Mouse (Mus musculus) MEL (cell line): Measurements from ENCODE around the gene Gng12. TPM values are rescaled to one million over a fixed set of nuclear protein-coding genes. Genes with fewer than 3 reads are reported as not detected.
"Not testable (repeated sequence)": the region's sequence is repeated elsewhere in the genome, so short reads cannot be mapped to it uniquely, and the experiment has no call there.

Experiments
- DNase-seq: peaks from one replicate; pipeline ENCODE4 v3.0.0; 2011; ENCODE audit warnings: low read depth, low spot score
- H3K27ac ChIP-seq: 2 replicates; pipeline ENCODE4 v1.5.1; 2012; ENCODE audit warnings: low read depth, mild to moderate bottlenecking, control low read depth, low read length, moderate library complexity; ENCODE audit not compliant: control insufficient read depth
- H3K27me3 ChIP-seq, 2 experiments: fragments of 150-350 bp in 1 of 2; sonication (generic) in 1 of 2; 2 replicates each; pipeline ENCODE4 v1.6.1; 2012; ENCODE audit warnings: low read length in 2 of 2, mild to moderate bottlenecking in 2 of 2, improper control_type of control experiment in 1 of 2, moderate library complexity in 1 of 2; ENCODE audit not compliant: insufficient read depth in 2 of 2, control insufficient read depth in 1 of 2
- H3K36me3 ChIP-seq, 2 experiments: 2 replicates each; pipeline ENCODE4 v1.6.1; 2012 to 2014; ENCODE audit warnings: low read length in 2 of 2, improper control_type of control experiment in 1 of 2, inconsistent platforms in 1 of 2, mild to moderate bottlenecking in 1 of 2; ENCODE audit not compliant: insufficient read depth in 2 of 2, control insufficient read depth in 1 of 2
- H3K4me1 ChIP-seq, 2 experiments: fragments of 150-350 bp in 1 of 2; sonication (generic) in 1 of 2; 2 replicates each; pipeline ENCODE4 v1.6.1; 2012; ENCODE audit warnings: low read length in 2 of 2, improper control_type of control experiment in 1 of 2, mild to moderate bottlenecking in 1 of 2; ENCODE audit not compliant: insufficient read depth in 2 of 2, control insufficient read depth in 1 of 2
- H3K4me3 ChIP-seq, 2 experiments: fragments of 150-350 bp in 1 of 2; sonication (generic) in 1 of 2; 2 replicates each; pipeline ENCODE4 v1.5.1; 2012; ENCODE audit warnings: low read depth in 2 of 2, low read length in 2 of 2, mild to moderate bottlenecking in 2 of 2, moderate library complexity in 2 of 2, control low read depth in 1 of 2, improper control_type of control experiment in 1 of 2; ENCODE audit not compliant: control insufficient read depth in 1 of 2, insufficient read depth in 1 of 2
- H3K79me2 ChIP-seq: 2 replicates; pipeline ENCODE4 v1.6.1; 2012; ENCODE audit warnings: mild to moderate bottlenecking, low read length, moderate library complexity; ENCODE audit not compliant: control insufficient read depth, poor library complexity, insufficient read depth
- H3K9ac ChIP-seq: 2 replicates; pipeline ENCODE4 v1.6.1; 2012; ENCODE audit warnings: low read depth, mild to moderate bottlenecking, control low read depth, low read length, moderate library complexity; ENCODE audit not compliant: control insufficient read depth, poor library complexity, severe bottlenecking
- H3K9me3 ChIP-seq: fragments of 150-350 bp; sonication (generic); replicated peaks from 2 replicates; pipeline ENCODE4 v1.6.1; 2012; ENCODE audit warnings: mild to moderate bottlenecking, low read length, improper control_type of control experiment, moderate library complexity; ENCODE audit not compliant: insufficient read depth
- ETS1 ChIP-seq: IDR thresholded peaks from 2 replicates; pipeline ENCODE4 v1.6.1; 2012; ENCODE audit warnings: low read depth, mild to moderate bottlenecking, inconsistent platforms, low read length, improper control_type of control experiment, moderate library complexity
- MAZ ChIP-seq: IDR thresholded peaks from 2 replicates; pipeline ENCODE4 v1.6.1; 2012; ENCODE audit warnings: low read depth, mild to moderate bottlenecking, inconsistent platforms, low read length, improper control_type of control experiment
- MEF2A ChIP-seq: IDR thresholded peaks from 2 replicates; pipeline ENCODE4 v1.6.1; 2014; ENCODE audit warnings: low read depth, mild to moderate bottlenecking, inconsistent platforms, low read length, improper control_type of control experiment; ENCODE audit not compliant: poor library complexity, insufficient replicate concordance, severe bottlenecking; ENCODE audit errors: extremely low read depth
- MXI1 ChIP-seq: IDR thresholded peaks from 2 replicates; pipeline ENCODE4 v1.6.1; 2011; ENCODE audit warnings: mild to moderate bottlenecking, low read depth, low read length, improper control_type of control experiment
- MYB ChIP-seq: IDR thresholded peaks from 2 replicates; pipeline ENCODE4 v1.6.1; 2011; ENCODE audit warnings: mild to moderate bottlenecking, low read depth, low read length, improper control_type of control experiment
- MYC ChIP-seq: IDR thresholded peaks from 2 replicates; pipeline ENCODE4 v1.6.1; 2011; ENCODE audit warnings: low read depth, mild to moderate bottlenecking, low read length, improper control_type of control experiment, moderate library complexity
- NELFE ChIP-seq: IDR thresholded peaks from 2 replicates; pipeline ENCODE4 v1.6.1; 2011; ENCODE audit warnings: low read depth, low read length, improper control_type of control experiment
- POLR2A ChIP-seq, 2 experiments: IDR thresholded peaks; 2 replicates each; pipeline ENCODE4 v1.6.1; 2011 to 2012; ENCODE audit warnings: low read length in 2 of 2, mild to moderate bottlenecking in 2 of 2, control low read depth in 1 of 2, improper control_type of control experiment in 1 of 2, low read depth in 1 of 2, moderate library complexity in 1 of 2; ENCODE audit not compliant: control insufficient read depth in 1 of 2, insufficient read depth in 1 of 2, poor library complexity in 1 of 2
- POLR2AphosphoS5 ChIP-seq: IDR thresholded peaks from 2 replicates; pipeline ENCODE4 v1.6.1; 2012; ENCODE audit warnings: low read depth, borderline replicate concordance, mild to moderate bottlenecking, inconsistent platforms, low read length, moderate library complexity, mixed read lengths
- RAD21 ChIP-seq: IDR thresholded peaks from 2 replicates; pipeline ENCODE4 v1.6.1; 2011; ENCODE audit warnings: mild to moderate bottlenecking, low read depth, low read length, improper control_type of control experiment
- TBP ChIP-seq: IDR thresholded peaks from 2 replicates; pipeline ENCODE4 v1.8.0; 2011; ENCODE audit warnings: low read depth, low read length, improper control_type of control experiment
- TCF12 ChIP-seq: IDR thresholded peaks from 2 replicates; pipeline ENCODE4 v1.6.1; 2014; ENCODE audit warnings: low read depth, mild to moderate bottlenecking, inconsistent platforms, low read length, improper control_type of control experiment, moderate library complexity
- UBTF ChIP-seq: IDR thresholded peaks from 2 replicates; pipeline ENCODE4 v1.6.1; 2012; ENCODE audit warnings: low read depth, mild to moderate bottlenecking, inconsistent platforms, low read length, improper control_type of control experiment, moderate library complexity, borderline replicate concordance; ENCODE audit not compliant: insufficient read depth
- USF1 ChIP-seq: IDR thresholded peaks from 2 replicates; pipeline ENCODE4 v1.6.1; 2014; ENCODE audit warnings: low read depth, mild to moderate bottlenecking, inconsistent platforms, low read length, improper control_type of control experiment, moderate library complexity
- USF2 ChIP-seq, 2 experiments: IDR thresholded peaks; 2 replicates each; pipeline ENCODE4 v1.6.1; 2011 to 2012; ENCODE audit warnings: improper control_type of control experiment in 2 of 2, low read length in 2 of 2, borderline replicate concordance in 1 of 2, inconsistent platforms in 1 of 2, low read depth in 1 of 2, mild to moderate bottlenecking in 1 of 2; ENCODE audit not compliant: insufficient read depth in 1 of 2
- ZC3H11A ChIP-seq: IDR thresholded peaks from 2 replicates; pipeline ENCODE4 v1.6.1; 2012; ENCODE audit warnings: low read depth, mild to moderate bottlenecking, inconsistent platforms, low read length, improper control_type of control experiment
- ZKSCAN1 ChIP-seq: IDR thresholded peaks from 2 replicates; pipeline ENCODE4 v1.6.1; 2012; ENCODE audit warnings: low read depth, mild to moderate bottlenecking, inconsistent platforms, low read length, improper control_type of control experiment, moderate library complexity
- polyA plus RNA-seq, 2 experiments: library from polyadenylated mRNA; stranded (reverse) in 1 of 2; unstranded in 1 of 2; fragments of >175 nt in 1 of 2; fragments of >200 nt in 1 of 2; gene quantifications; 2 replicates each; pipeline versions ENCODE4 v1.2.1 to v1.2.4; 2012; ENCODE audit warnings: low replicate concordance in 2 of 2, low read depth in 1 of 2; ENCODE audit not compliant: insufficient read length in 2 of 2, insufficient read depth in 1 of 2, missing spikeins in 1 of 2
- total RNA-seq: library from RNA; depleted of rRNA; stranded (reverse); fragments of 300-350 nt; gene quantifications from 2 replicates; pipeline ENCODE4 v1.2.3, GENCODE M21; 2012

Gene Gng12
- total and polyA plus RNA-seq, 3 experiments: 16.8 to 44.0 TPM; not detected in 1

DNA sequence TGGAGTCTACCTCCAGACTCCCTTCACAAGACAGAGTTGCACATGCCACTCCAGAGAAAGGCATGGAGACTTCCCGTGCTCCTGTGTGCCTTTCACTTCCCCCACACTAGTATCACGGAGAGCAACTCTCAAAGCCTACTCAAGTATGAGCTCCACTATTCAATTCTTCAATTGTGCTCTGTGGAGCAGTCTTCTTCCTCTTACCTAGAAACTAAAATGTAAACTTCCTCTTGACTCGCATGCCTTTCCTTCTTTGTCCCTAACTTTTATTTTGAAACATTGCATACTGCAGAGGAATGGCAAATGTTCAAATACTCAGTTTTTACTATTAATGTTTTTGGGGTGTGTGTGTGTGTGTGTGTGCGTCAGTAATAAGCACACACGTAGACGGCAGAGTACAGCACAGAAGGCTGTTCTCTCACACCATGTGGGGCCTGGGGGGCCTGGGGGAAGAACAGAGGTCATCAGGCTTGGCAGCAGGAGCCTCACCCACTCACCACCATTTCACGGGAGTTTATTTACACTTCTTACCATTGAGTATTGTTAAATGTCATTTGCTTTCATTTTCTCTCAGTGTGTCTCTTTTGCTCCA is 120.4 kb downstream of the Gng12 start:
- H3K79me2 ChIP-seq: no peaks in the 10 kb centered on the region
- H3K27me3 ChIP-seq: no peaks in the 10 kb centered on the region
- no peak overlapping the region for H3K4me3 ChIP-seq
- TF ChIP-seq ETS1 (0 out of 2 replicates have a peak, but pooled peaks have one; percentile 19), MEF2A (no peak)
- TF ChIP-seq, all 39 proteins: peak for 1
- Histone ChIP-seq H3K27ac (peak overlapping the region; percentile 13; the same call in 1 of the 2 replicates), H3K36me3 (peaks cover 7 to 37% of the 10 kb centered on the region in 2 experiments), H3K9ac (no peak overlapping the region), H3K4me1 (peaks cover 34 to 37% of the 10 kb centered on the region in 2 experiments), H3K9me3 (no peaks in the 10 kb centered on the region)
- peak; percentile 38 for DNase-seq

DNA sequence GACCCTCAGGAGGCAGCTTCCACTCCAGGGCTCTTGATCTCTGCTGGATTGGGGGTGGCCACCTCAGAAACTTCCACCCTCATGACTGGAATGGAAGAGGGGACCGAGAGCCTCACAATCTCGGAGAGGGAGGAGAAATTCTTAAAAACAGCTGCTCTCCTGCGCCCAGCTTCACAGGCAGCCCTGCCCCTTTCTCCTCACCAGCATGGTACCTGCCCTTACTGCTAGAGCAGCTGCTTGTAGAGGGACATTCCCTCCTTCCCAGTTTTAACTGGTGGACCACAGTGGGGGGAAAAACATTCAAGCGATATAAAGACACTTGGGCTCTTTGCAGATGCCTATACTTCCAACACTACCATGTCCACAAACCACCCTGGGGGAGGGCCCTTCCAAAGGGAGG is 122.2 kb downstream of the Gng12 start:
- H3K36me3 ChIP-seq: peaks cover 7 to 36% of the 10 kb centered on the region in 2 experiments
- no peaks in the 10 kb centered on the region for H3K9me3 ChIP-seq
- peaks cover 33 to 36% of the 10 kb centered on the region in 2 experiments for H3K4me1 ChIP-seq
- no peak overlapping the region for H3K27ac ChIP-seq
- no peak overlapping the region for H3K9ac ChIP-seq
- H3K4me3 ChIP-seq: no peak overlapping the region
- no peak for DNase-seq
- TF ChIP-seq TBP (no peak), NELFE (no peak), USF1 (no peak), USF2 (IDR thresholded peaks at IDR 0.05; ENCODE audit: borderline replicate concordance in 1 of 2, insufficient read depth in 1 of 2, low read depth in 1 of 2, low read length in 2 of 2) (no peak)
- H3K79me2 ChIP-seq: no peaks in the 10 kb centered on the region
- no peaks in the 10 kb centered on the region for H3K27me3 ChIP-seq

DNA sequence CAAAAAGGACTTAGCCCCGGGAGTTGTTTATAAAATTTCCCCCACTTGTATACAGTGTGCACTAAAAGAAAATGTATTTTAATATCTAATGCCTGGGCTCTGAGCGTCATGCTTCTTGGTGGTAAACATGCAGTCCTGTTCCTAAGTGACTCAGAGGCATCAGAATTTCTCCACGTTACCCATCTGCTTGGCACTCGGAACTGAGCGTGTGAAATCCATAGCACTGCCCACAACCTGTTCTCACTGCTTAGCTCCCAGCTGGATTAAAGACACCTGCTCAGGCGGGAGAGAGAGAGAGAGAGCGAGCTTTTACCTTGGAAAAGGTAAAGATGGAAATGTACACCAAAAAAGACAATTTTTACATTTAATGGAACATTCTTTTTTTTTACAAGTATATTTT is 122.8 kb downstream of the Gng12 start:
- H3K9me3 ChIP-seq: not testable (repeated sequence)
- peaks cover 7 to 29% of the 10 kb centered on the region in 2 experiments for H3K36me3 ChIP-seq

DNA sequence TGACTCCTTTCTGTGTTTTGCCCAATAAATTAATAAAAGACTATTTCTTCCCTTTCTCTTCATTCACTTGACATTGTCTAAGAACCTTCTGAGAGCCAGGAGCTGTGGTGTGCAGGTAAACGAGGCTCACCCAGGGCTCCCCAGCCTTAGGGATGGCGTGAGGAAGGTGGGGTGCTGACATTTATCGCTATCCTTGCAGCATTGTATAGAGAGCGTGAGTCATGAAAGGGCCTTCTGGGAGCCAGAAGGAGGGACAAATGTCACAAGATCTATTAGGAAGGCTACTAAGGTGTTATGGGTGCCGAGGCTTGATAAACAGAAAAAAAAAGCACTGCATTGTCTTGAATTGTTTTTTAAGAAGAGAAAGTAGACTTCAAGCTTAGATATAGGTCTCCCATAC is 125.1 kb downstream of the Gng12 start:
- no peaks in the 10 kb centered on the region for H3K27me3 ChIP-seq
- no peak overlapping the region for H3K4me3 ChIP-seq
- H3K36me3 ChIP-seq: peaks cover 7 to 8% of the 10 kb centered on the region in 2 experiments
- H3K79me2 ChIP-seq: no peaks in the 10 kb centered on the region
- H3K27ac ChIP-seq: no peak overlapping the region
- no peak for TF ChIP-seq TCF12
- TF ChIP-seq POLR2AphosphoS5: no peak
- TF ChIP-seq MXI1: no peak
- no peak for TF ChIP-seq MEF2A
- no peak for TF ChIP-seq ZKSCAN1
- TF ChIP-seq MYC: no peak
- no peak for TF ChIP-seq USF1
- TF ChIP-seq MAZ: no peak
- no peak for TF ChIP-seq ZC3H11A
- TF ChIP-seq UBTF: no peak
- no peak for TF ChIP-seq MYB
- TF ChIP-seq RAD21: no peak
- no peak for TF ChIP-seq ETS1
- no peak for TF ChIP-seq POLR2A (IDR thresholded peaks at IDR 0.05; ENCODE audit: control insufficient read depth in 1 of 2, insufficient read depth in 1 of 2, low read depth in 1 of 2, low read length in 2 of 2, poor library complexity in 1 of 2)
- TF ChIP-seq, all 39 proteins: peak for 0
- no peak for DNase-seq
- H3K9ac ChIP-seq: no peak overlapping the region
- no peaks in the 10 kb centered on the region for H3K9me3 ChIP-seq
- peaks cover 5 to 8% of the 10 kb centered on the region in 2 experiments for H3K4me1 ChIP-seq

More for the DNA sequence above, 122.8 kb downstream of the Gng12 start:
- not testable (repeated sequence) for H3K79me2 ChIP-seq, H3K27ac ChIP-seq, DNase-seq, H3K9ac ChIP-seq, H3K27me3 ChIP-seq, H3K4me3 ChIP-seq
- H3K4me1 ChIP-seq: peaks cover 27 to 30% of the 10 kb centered on the region in 2 experiments
